Mouse (Mus musculus) liver, postnatal 0 days (tissue): Measurements from ENCODE around the gene Ccdc186.

Experiments
- CTCF ChIP-seq: sonication (generic); IDR thresholded peaks from 2 replicates; pipeline ENCODE4 v1.5.1; 2016; ENCODE audit warnings: antibody characterized with exemption, low read depth
- EP300 ChIP-seq: IDR thresholded peaks from 2 replicates; pipeline ENCODE4 v1.6.1; 2016; ENCODE audit warnings: antibody characterized with exemption, low read depth, mild to moderate bottlenecking

DNA sequence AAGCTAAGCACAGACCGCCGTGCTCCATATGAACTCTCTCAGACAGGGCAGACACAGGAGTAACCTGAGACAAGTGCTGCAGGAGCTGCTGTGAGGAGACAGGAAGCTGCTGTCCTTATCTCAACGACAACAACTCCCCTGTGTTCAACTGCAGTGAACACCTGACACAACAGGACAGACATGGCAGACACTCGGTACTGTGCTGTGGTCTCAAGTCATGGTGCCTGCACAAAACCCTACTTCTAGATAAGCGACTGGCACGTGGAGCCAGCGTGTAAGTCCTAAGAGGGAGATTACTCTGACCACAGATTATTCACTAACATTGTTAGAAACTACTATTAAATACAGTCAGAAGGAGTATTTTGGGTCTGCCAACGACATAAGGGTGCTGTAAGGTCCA, 21.8 kb downstream of the Ccdc186 start:
- TF ChIP-seq CTCF (no peak), EP300 (peak; percentile 77)
